Mouse (Mus musculus) bone marrow, adult 2 months (tissue): Measurements from ENCODE around the gene Bahcc1. TPM values are rescaled to one million over a fixed set of nuclear protein-coding genes. Genes with fewer than 3 reads are reported as not detected.
A peak's percentile ranks its signal among the peaks of the same experiment; 100 is the strongest.

Experiments used
- H3K27ac ChIP-seq: fragments of 200-500 bp; 2 replicates; pipeline ENCODE4 v1.5.1; 2012; ENCODE audit warnings: low read depth, mild to moderate bottlenecking, control low read depth, inconsistent platforms, low read length; ENCODE audit not compliant: control insufficient read depth, poor library complexity, insufficient read depth
- H3K4me1 ChIP-seq: fragments of 200-500 bp; 2 replicates; pipeline ENCODE4 v1.6.1; 2011; ENCODE audit warnings: low read length; ENCODE audit not compliant: control insufficient read depth, insufficient read depth
- H3K4me3 ChIP-seq: fragments of 200-500 bp; replicated peaks from 2 replicates; pipeline ENCODE3; 2011; ENCODE audit warnings: mild to moderate bottlenecking, low read depth, low read length, control low read depth; ENCODE audit not compliant: control insufficient read depth
- CTCF ChIP-seq: fragments of 200-500 bp; IDR thresholded peaks from 2 replicates; pipeline ENCODE4 v1.5.1; 2011; ENCODE audit warnings: low read length, control low read depth; ENCODE audit not compliant: control insufficient read depth, insufficient read depth
- POLR2A ChIP-seq: fragments of 200-500 bp; IDR thresholded peaks from 2 replicates; pipeline ENCODE4 v1.6.1; 2011; ENCODE audit warnings: low read depth, mild to moderate bottlenecking, control low read depth, low read length, borderline replicate concordance; ENCODE audit not compliant: control insufficient read depth
- WGBS: fragments of 180-500 bp; shearing (Covaris S2); methylation state at CpG from one replicate; pipeline ENCODE4 v1.1.7; 2018; 5-methylcytosine and 5-hydroxymethylcytosine counted together
- polyA plus RNA-seq: library from polyadenylated mRNA; stranded (reverse); fragments of >200 nt; gene quantifications from 2 replicates; pipeline ENCODE4 v1.2.4, GENCODE M21; 2011; ENCODE audit warnings: low replicate concordance; ENCODE audit not compliant: missing spikeins, insufficient read depth, insufficient read length

Bahcc1 gene
- polyA plus RNA-seq, 1 experiment, result 5.8 TPM

DNA sequence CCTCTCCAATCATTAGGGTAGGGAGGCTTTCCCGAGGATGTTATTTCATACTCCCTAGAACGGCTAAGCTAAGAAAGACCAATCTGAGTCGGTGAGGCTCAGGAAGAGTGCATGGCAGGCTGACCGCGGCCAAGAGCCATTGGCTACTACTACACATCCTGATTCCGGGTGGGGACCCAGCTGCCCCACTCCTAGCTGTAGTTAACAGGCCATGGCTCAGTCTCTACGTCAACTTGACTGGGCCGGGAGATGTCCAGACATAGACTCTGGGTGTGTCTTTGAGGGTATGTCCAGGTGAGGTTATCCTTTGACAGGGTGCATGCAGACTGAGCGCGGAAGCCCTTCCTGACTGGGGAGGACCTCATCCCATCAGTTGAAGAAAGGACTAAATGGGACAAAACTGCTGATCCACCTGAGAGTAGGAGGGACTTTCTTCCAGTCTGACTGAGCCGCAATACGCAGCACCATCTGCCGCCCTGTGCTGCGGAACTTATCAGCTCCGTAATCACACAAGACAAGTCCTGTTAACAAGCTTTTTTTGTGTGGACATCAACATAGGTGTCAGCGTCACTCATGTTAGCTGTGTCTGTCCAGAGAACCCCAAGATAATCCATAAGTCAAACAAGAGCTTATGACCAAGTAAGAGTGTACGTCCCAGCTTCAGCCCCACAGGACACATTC, 14.4 kb upstream of the Bahcc1 start:
- TF ChIP-seq CTCF (no peak), POLR2A (no peak)
- Histone ChIP-seq H3K27ac (peak overlapping the region; percentile 68), H3K4me3 (peak overlapping the region; percentile 33), H3K4me1 (peaks cover 3% of the 10 kb centered on the region; the same call in 1 of the 2 replicates)
- WGBS, result 61% methylated on average over 17 of the region's 17 CpGs

DNA sequence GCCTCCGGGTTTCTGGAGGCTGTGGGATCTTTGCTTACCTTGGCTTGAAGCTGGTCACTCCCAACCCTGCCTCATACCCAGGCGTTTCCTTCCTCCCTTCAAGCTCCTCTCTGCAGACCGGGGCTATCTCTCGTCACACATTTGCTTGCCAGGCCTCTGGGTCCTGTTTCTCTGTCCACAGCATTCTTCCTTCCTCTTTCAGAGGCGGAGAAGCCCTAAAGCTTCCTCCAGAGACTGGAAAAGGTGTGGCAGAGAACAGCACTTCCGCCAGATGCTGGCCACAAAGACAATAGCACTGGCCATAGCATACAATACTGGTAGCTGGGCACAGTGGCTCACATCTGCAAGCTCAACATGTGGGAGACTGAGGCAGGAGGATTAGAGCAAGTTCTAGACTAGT, 13.8 kb upstream of the Bahcc1 start:
- Histone ChIP-seq H3K4me3 (no peak overlapping the region), H3K4me1 (peaks cover 3% of the 10 kb centered on the region; the same call in 1 of the 2 replicates), H3K27ac (peak overlapping the region; percentile 68)
- 3% methylated on average over 6 of the region's 6 CpGs for WGBS
- TF ChIP-seq POLR2A (no peak), CTCF (no peak)

DNA sequence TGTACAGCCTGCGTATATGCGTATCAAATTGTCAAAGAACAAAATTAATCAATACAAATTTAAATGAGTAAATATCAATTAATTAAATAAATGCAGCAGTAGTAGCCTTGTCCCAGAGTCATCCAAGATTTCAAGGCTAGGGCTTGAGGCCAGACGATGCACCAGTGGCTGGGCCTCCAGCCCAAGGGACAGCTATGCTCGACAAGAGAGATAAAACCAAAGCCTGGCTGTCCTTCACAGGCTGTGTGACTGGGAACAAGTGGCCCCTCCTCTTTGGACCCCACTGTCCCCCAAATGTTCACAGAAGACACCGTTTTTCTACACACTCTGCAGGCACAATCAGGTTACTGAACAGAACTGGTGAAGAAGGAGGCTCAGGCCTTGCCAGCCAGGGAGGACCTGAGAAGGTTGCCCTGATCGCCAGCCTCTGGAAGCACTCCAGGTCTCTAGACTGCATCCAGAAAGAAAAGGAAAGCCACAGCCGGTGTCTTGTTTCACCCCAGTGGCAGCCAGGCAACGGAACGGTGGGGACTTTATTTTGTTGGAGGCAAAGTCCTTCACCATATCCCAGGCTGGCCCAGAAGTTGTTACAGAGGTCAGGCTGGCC, 12.7 kb upstream of the Bahcc1 start:
- no peak for TF ChIP-seq POLR2A
- no peak for TF ChIP-seq CTCF
- H3K4me1 ChIP-seq, result peaks cover 3% of the 10 kb centered on the region; the same call in 1 of the 2 replicates
- WGBS, result 52% methylated on average over 9 of the region's 9 CpGs
- no peak overlapping the region for H3K27ac ChIP-seq
- no peak overlapping the region for H3K4me3 ChIP-seq

DNA sequence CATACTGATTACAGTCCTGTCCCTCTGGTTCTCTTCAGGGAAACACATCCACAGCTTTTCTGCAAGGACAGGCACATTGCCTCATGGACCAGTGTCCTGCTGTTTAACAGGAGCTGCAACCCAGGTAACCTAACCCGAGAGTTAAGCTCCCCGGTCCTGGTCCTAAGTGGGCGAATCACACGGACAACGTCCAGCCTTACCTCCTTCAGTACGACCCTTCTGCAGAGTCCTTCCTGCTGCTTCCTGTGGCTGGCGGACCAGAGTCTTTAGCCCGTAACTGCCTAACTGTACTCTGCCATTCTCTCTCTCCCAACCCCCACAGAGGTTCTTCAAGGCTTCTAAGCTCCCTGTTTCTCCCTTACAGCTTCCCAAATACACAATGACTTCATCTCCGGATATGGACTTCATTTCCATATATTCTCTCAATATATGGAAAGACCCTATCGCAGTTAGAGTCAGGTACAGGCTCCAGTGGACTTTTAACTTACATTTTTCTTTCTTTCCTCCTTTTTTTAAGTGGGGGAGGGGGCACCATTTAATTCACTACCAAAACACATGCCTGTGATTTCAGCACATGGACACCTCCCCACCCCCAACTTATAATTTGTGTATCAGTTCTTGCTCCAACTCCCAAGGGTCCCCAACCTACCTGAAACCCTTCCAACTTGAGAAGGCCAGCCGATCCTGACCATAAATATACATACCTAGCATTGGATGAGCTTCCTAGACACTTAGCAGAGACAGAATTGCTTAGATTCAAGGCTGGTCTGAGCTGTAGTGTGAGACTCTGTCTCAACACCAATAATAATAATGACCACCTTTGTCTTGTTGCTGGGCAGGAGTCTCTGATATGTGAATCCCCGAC, 11.6 kb upstream of the Bahcc1 start:
- TF ChIP-seq POLR2A, result no peak
- TF ChIP-seq CTCF, result no peak
- Histone ChIP-seq H3K27ac (no peak overlapping the region), H3K4me3 (no peak overlapping the region), H3K4me1 (peaks cover 3% of the 10 kb centered on the region; the same call in 1 of the 2 replicates)
- 42% methylated on average over 12 of the region's 12 CpGs for WGBS

DNA sequence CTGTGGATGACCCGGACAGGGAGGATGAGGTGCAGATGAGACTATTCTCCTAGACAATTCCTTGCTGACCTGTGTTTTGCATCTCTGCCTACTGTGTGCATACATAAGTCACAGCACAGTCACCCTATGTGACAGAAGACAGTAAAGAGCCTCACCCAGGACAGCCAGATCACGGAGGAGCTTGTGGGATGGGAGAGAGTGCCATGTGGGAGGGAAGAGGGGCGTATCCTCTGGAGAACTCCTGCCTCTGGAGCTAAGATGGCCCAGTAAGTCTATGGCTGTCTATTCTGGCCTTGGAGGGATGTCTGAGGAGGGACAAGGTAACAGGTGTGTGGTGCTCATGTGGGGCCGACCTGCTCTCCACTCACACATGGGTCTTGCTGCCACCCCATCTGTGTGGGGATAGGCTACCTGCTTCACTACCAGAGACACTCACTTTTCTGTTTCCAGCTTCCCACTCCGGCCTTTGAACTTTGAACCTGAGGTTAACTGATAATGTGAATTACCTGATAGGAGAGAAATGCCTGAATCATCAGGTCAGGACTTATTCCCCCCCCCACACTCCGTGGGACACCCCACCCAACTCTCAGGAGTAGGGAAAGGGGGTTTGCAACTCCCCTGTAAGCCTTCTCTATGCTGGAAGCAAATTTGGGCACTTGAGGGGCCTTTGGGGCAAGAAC, 10.2 kb upstream of the Bahcc1 start:
- WGBS, result 81% methylated on average over 6 of the region's 6 CpGs
- peaks cover 3% of the 10 kb centered on the region; the same call in 1 of the 2 replicates for H3K4me1 ChIP-seq
- H3K27ac ChIP-seq, result no peak overlapping the region
- no peak overlapping the region for H3K4me3 ChIP-seq
- TF ChIP-seq CTCF (no peak), POLR2A (no peak)

DNA sequence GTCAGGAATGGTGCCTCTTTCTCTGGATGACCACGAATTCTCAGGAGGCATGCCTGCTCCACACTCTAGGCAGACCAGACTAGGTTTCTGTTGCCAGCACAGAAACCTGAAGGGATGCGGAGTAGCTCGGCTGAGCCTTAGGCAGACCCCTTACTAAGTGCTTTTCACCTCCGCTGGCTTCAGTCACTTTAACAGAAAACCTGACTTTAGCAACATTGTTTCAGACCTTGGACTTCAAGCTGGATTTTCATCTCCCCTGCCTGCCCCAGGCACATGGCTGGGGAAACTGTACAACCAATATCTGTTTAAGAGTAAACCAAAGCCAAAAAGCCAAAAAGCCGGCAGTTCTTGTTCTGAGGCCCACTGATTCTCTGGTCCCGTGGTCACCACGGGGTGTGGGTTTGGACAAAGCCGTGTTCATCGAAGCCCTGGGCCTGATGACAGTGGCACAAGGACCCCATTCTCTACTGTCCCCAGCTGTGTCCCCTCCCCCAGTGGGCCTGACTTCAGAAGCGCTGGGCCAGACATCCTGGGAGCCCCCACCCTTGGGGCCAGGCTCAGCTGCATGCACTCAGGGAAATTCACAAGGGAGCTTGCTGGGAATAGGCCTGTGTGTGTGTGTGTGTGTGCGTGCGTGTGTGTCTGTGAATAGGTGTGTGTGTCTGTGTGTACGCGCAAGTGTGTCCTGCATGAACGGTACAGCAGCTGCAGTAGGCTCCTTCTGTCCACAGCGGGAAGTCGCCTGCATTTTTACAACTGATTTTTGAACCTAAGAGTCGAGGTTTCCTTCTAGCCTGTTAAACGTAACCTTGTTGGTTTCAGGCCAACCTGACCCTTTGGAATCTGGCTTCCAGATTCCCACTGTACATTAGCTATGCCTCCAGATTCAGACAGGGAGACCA, 8.9 kb upstream of the Bahcc1 start:
- no peak overlapping the region for H3K27ac ChIP-seq
- no peak overlapping the region for H3K4me3 ChIP-seq
- H3K4me1 ChIP-seq, result no peaks in the 10 kb centered on the region; the same call in 1 of the 2 replicates
- TF ChIP-seq POLR2A (no peak), CTCF (no peak)
- 68% methylated on average over 19 of the region's 19 CpGs for WGBS
